Mouse (Mus musculus) forelimb bud, embryonic 11.5 days (tissue): ENCODE results near the gene Sacm1l.

Experiments
- DNase-seq: peaks from one replicate; pipeline ENCODE4 v3.0.0-alpha.2; 2012; ENCODE audit warnings: low read depth, low spot score

Gene Sacm1l

DNA sequence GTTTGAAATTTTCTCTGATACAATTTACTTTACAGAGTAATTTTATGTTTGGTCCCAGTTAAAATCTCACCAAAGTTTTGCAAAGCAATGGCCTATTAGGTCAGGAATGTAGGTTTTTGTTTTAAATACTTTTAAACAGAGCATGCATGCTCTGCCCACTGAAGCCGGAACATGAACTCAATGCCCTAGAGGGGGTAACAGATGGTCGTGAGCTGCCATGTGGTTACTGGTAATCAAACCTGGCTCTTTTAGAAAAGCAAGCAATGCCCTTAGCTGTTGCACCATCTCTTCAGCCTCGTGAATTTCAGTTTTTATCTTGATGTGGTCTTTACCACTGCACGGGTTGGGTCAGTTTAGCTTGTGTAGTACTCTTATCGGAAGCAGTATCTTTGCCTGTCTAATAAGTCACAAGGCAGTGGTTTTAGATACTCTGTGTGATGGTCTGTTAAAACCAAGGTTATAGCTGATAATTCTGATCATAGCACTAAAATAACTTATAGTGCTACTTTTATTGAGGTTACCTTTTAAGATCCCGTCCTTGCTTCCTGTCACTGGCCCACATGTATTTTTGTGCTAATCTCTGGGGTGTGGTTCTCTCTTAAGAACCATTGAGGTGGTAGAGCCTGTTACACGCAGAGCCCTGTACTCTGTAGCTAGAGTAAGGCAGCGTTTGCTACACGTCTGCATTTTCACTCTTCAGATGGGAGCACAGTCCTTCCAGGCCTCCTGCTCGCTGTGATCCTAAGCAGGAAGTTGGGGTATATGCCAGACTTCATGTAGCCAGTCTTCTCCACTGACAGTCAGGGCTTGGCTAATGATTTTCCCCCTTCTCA, 48.0 kb downstream of the Sacm1l start:
- no peak for DNase-seq

DNA sequence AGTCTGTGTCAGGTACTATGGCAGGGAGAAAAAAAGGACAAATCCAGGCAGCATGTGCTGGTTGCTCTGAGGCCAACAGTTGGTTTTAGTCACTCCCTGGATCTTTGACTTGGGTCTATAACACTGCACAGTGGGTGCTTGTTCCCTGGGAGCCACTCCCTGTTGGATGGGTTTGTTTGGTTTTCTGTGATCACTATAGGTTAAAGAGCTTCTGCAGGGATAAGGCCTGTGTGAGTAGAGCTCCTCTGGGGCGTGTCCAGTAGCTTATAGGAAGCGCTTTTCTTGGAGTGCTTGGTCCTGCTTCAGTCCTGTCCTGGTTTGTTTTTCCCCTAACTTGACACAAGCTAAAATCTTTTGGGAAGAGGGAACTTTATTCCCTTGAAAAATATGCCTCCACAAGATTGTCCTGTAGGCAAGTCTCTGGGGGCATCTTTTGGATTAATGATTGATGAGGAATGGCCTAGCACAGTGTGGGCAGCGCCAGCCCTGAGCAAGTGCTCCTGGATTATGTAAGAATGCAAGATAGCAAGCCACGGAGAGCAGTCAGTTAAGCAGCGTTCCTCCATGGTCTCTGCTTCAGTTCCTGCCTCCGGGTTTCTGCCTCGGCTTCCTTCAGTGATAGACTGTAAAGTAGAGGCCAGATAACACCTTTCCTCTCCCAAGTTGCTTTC, 59.8 kb downstream of the Sacm1l start:
- DNase-seq = no peak

DNA sequence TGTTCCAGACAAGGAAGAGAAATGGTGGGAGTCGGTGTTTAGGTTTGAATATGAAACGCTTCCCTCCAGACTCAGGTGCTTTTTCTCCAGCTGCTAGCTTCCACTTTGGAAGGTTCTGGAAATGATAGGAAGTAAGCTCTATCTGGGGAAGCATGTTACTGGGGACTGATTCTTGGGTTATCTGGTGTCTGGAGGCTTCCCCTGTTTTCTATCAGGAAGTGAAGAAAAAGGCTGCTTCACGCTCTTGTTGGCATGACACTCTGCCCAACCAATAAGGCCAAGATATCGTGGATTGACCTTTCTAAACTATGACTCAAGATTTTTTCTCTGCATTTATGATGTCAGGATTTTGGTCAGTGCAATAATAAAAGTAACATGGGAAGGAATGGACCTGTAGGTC, 65.6 kb downstream of the Sacm1l start:
- DNase-seq = no peak

DNA sequence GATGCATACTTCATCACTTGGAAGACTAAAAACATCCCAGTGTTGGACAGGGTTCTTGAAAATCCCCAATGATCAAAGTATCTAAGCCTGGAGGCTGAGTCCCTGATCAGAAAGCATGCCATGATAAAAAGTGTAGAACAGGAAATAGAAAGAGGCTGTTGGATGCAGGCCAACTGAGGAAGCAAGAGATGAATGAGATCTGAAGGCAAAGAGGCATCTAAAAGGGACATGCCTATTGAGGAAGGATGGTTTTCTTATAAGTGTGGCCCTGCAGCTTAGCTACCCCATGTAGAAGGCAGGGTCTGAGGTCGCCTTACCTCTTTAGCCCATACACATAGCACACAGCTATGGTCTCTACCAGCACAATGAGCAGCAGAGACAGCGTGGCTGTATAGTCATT, 67.4 kb downstream of the Sacm1l start:
- no peak for DNase-seq

DNA sequence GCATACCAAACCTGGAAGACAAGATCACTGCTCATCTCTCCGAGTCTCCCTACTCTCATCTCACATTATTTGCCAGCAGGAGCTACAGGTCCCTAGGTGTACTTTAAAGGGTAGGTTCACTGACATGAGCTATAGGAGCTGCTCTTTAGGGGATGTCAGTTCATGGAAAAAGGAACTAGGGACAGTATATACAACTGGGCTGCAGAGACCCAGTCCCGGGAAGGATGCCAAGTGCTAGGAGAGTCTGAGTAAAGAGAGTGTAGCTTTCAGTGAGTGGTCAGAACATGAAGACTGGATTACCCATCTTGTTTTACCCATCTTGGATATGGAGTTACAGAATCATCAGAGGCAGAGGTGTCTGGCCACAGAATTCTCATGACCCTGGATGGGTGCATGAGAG, 67.8 kb downstream of the Sacm1l start:
- DNase-seq = no peak

DNA sequence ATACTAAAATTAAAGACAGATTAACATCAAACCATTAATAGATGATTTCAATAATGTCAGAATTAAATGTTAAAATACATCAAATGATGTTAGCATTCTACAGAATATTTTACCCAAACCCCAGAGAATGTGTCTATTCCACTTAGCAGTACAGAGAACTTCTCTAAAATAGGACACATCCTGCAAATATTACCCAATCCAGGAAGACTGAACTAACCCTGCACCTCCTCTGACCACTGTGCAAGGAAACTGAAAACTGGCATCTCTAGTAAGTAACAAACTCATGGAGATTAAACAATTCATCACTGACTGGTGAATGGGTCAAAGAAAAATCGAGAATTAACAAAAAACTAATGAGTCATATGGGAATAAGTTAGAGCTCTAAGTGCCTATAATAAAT, 72.0 kb downstream of the Sacm1l start:
- no peak for DNase-seq

DNA sequence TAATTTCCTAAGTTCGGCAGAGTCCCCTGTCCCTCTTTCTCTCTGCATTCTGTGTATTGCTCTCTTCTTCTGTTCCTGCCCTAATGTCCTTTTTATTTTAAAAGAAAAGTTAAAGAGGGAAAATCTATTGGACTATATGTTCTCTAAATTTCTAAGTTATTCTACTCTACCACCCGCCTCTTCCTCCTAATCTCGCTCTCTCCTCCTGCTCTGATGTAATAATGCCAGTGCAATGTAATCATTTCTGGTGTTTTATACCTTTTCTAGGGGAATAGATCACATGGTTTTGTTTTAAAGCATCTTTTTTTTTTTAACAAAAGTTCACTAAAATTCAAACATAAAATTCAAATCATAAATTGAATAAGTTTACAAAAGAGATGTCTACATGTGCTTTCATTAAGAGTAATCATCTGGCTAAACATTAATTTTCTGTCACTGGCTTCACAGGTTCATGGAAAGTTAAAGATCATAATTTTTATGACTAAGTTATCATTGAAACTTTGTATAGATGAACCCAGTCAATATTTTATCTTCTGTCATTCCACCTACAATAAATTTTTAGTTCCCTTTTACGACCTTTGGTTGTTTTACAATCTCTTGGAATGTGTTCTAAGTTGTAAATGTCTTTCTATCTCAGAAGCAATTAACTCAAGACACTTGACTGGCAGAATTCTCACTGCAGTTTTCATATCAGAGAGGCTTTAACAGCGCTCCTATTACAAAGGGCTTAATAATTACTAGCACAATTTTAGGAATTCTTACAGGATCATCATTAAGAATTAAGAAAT, 90.9 kb downstream of the Sacm1l start:
- no peak for DNase-seq

DNA sequence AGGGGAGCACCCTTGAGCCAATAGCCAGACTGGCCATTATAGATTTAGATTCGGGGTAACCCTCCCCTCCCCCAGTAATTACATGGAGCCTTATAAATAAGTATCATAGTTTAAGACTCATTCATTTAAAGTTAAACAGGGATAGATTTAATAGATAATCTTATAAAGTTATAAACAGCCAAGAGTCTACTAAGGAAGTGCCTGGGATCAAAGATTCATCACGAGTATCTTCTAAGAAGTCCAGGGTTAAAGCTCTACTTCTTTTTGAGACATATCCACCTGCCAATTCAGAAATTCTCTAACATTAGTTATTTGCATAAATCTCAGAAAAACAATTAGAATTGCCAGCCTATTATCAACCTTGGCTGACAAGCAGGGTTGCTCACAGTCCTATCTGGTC, 95.2 kb downstream of the Sacm1l start:
- DNase-seq = no peak

DNA sequence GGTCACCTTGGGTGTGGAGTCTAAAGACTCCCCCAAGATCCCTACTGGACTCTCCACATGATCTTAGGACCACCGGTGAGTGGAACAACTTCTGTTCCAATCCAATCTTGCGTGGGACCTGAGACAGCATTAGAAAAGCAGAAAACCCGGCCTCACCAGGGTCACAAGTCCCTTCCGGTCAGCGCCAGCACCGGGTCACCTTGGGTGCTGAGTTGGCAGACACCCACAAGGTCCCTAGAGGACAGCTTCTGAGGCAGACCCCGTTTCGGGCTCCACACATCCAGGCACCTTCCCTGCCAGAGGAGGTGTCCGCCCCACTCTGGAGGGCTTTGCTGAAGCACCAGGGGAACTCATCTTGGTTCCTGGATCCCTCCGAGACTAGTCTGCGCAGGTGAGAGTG, 96.3 kb downstream of the Sacm1l start:
- DNase-seq = no peak

DNA sequence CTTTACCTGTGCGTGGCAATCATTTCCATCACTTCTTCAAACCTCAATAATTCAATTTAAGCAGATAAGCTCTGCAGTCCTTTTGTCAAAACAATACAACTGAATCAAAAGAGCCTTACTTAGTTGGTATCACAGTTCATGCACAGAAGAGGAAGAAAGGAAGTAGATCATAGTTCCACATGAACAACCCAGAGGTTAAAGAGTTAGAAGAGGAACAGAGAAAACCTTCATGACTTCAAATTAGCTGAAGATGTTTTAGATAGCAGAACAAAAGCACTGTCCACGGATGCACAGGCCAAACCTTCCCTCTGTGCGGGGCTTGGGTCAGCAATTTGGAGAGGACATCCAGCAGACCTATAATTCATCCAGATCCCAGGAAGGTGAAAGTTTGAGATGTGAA, 102.1 kb downstream of the Sacm1l start:
- DNase-seq = no peak

DNA sequence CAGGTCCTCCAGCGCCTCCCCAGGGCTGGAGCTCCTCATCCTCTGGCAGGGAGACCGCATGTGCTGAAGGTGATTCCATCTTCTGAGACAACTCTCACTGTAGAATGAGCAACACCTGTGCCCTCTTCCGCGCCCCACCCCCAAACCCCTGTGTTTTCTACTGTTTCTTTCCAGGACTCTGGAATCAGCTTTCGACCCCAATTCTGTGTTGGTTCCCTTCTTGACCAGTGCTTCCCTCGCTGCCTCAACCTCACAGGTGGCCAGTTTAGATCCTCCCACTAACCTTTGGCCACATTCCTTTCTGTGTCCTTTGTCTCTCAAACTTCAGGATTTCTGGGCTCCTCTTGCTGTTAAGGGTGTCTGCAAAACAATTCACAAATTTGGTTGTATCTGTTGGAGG, 102.7 kb downstream of the Sacm1l start, which contains the start of gene Slc6a20b:
Gene Slc6a20b, minus strand, starts transcription at position 285 of the 400 bp plus-strand sequence.
- DNase-seq = no peak

DNA sequence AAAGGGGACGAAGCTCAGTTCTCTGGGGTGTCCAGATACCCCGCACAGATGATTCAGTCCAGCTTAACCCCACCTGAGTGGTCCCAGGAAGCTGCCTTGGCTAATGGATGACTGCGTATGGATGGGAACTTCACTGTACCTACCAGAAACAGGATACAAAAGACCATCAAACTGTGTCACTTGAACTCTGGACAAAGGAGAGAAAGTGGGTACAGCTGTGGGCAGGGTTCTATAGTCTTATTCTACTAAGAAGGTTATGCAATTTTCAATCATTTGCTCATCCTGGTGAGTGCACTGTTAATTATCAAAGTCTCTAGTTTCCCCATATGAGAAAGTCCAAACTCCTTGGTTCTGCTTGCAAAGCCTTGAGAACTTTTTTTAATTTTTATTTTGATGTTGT, 103.4 kb downstream of the Sacm1l start:
- no peak for DNase-seq

DNA sequence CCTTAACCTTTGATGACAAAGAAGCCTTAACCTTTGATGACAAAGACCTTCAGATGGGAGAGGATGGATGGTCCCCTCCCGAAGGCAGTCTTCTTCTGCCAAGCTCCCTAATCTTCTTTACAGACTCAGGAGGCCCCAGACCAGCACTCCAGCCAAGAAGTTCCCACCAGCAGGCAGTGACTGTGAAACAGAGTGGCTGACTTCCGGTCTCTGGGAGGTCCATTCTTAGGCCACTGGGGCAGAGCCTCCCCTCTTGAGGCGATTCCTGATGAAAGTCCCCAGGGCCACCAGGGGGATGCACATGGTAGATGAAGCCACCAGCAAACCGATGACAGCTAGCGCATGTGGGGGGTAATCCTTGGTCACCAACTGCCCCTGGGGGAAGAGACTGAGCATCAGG, 107.2 kb downstream of the Sacm1l start:
- DNase-seq = no peak

DNA sequence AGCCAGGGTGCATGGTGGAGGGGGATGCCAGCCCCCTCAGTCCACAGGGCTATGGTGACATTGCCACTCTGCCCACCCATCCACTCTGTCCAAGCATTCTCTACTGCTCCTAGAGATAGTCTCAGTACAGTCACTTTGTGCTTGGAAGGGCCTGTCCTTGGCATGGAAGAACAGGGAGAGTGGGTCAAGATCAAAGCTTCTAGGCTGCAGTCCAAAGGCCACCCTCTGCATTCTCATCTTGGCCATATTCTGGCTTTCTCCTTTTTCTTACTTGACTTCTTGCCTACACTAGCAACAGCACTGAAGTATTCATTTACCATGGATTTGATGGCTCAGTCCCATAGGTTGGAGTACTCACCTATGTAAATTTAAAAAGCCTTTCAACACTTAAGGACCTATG, 108.7 kb downstream of the Sacm1l start:
- DNase-seq = no peak

DNA sequence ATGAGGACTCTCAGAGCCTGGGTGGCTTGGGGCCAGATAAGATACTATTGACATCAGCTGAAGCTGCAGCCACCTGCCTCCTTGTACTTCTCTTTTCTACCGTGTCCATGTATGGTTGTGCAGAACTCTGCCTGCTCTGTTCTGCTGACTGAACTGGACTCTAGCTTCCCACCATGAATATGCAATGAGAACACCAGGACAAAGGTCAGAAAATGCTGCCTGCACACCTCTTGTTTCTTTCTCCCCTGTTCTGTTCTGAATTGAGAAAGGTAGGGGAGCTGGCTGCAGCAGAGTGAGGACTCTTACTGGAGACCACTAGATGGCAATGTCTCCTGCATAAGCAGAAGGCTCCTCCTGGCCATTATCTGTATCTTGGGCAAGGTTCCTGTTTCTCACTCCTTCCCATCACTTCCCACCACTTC, 109.1 kb downstream of the Sacm1l start:
- DNase-seq = peak; percentile 39

DNA sequence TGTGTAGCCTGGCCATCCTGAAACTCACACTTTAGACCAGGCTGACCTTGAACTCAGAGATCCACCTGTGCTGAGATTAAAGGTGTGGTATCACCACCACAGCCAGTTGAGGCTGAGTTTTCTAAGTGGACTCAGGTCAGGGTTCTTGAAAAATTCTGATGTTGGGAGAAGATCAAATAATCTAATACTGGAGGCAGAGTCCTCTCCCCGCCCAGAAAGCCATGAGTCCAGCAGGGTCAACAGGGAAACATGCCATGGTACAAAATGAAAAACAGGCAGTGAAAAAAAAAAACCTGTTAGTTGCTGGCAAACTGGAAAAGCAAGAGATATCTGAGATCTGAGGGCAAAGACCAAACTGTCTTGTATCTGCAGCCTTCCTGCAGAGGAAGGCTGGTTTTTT, 110.5 kb downstream of the Sacm1l start:
- no peak for DNase-seq
